8 mouse cellular contexts compared by ENCODE assay signal in the genomic region with DNA sequence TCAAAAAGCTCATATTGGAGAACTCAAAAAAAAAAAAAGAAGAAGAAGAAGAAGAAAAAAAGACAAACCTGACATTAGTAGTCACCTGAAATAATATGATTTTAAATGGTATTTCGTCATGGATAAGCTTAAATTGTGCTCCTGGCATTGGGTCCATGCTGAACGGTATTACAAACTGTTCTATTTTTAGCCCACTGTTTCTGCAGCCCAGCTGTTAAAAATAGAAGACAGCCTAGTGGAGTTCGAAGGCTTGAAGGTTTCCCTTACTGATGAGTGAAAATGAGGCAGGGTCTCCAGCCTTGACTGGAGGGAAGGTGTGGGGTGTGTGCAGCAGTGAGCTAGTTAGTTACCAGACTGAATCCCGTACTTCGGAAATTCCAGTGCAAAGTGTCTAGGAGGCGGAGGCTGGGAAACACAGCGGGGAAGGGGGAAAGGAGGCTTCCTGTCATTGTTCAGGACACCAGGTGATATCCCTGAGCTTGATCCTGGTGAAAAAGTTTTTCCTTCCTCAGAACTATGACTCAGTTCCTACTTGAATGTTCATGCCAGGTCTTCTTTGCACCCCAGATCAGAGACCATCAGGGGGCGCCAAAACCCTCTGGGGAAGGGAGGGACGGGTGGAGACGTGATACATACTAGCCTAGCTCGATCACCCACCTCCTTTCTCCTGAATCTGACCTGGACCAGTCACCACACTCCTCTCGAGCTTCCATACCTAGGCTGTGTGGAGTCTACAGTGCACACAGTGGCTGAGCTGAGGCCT.
DNase-seq lines count a peak whose midpoint lies in the region; ATAC-seq and TF ChIP-seq lines count a peak whose summit lies in the region.

No protein-coding gene starts in this region.

- H3K27ac ChIP-seq in cerebellum, adult 2 months (ENCODE audit: insufficient read depth, low read length), result no peak overlapping the region
- H3K27ac ChIP-seq in forebrain, postnatal 0 days (ENCODE audit: low read depth, low read length), result 0 out of 2 replicates have a peak overlapping the region, but pooled peaks have one; percentile 9
- no peak overlapping the region for H3K27ac ChIP-seq in testis, adult 2 months (ENCODE audit: control insufficient read depth, insufficient read depth, low read depth, low read length)

- TF ChIP-seq POLR2A in cerebellum, adult 2 months (IDR thresholded peaks at IDR 0.05; ENCODE audit: borderline replicate concordance, insufficient read depth, low read length), result no peak
- no peak for TF ChIP-seq POLR2A in testis, adult 2 months (IDR thresholded peaks at IDR 0.05; ENCODE audit: control insufficient read depth, low read depth, low read length)

- H3K4me2 ChIP-seq in forebrain, postnatal 0 days (ENCODE audit: low read depth), result no peak overlapping the region

- H3K4me1 ChIP-seq in cerebellum, adult 2 months (ENCODE audit: control insufficient read depth, insufficient read depth, low read length), result no peaks in the 10 kb centered on the region
- peaks cover 7% of the 10 kb centered on the region; the same call in 1 of the 2 replicates for H3K4me1 ChIP-seq in forebrain, postnatal 0 days (ENCODE audit: insufficient read depth)
- H3K4me1 ChIP-seq in testis, adult 2 months (ENCODE audit: control insufficient read depth, insufficient read depth, low read length), result no peaks in the 10 kb centered on the region

- H3K9ac ChIP-seq in forebrain, postnatal 0 days, result no peak overlapping the region

- no peak overlapping the region for H3K4me3 ChIP-seq in cerebellum, adult 2 months (replicated peaks; ENCODE audit: insufficient read depth, low read depth, low read length)
- H3K4me3 ChIP-seq in forebrain, postnatal 0 days (ENCODE audit: low read depth, low read length), result no peak overlapping the region
- no peak overlapping the region for H3K4me3 ChIP-seq in testis, adult 2 months (ENCODE audit: control insufficient read depth, low read depth, low read length)

- DNase-seq in cerebellum, adult 2 months, result peak; percentile 12 to 16
- DNase-seq in cerebellum, adult 11 months, result no peak
- peak; percentile 62 for DNase-seq in adrenal gland, adult 8-10 months
- DNase-seq in forebrain, postnatal 0 days, result peak; percentile 6
- peak; percentile 42 for DNase-seq in left cerebral cortex, postnatal 4 days
- DNase-seq in naive thymus-derived CD4-positive, alpha-beta T cell, adult 2 months (ENCODE audit: low read depth), result peak; percentile 65

- no peaks in the 10 kb centered on the region for H3K36me3 ChIP-seq in forebrain, postnatal 0 days (ENCODE audit: insufficient read depth)
- no peaks in the 10 kb centered on the region for H3K36me3 ChIP-seq in testis, adult 2 months (ENCODE audit: control insufficient read depth, insufficient read depth, low read length)

- no peaks in the 10 kb centered on the region for H3K9me3 ChIP-seq in forebrain, postnatal 0 days (ENCODE audit: low read length)

- ATAC-seq in forebrain, postnatal 0 days, result no peak
- ATAC-seq in hematopoietic stem cell, adult 5-6 weeks (replicated peaks in 1 of 2; ENCODE audit: insufficient read depth in 1 of 2, low FRiP score in 2 of 2, low TSS enrichment in 1 of 2, low read depth in 1 of 2, poor library complexity in 2 of 2, severe bottlenecking in 2 of 2), result peak; percentile 72 to 80

- peak; percentile 42; the same call in 1 of the 2 replicates for TF ChIP-seq CTCF in cerebellum, adult 2 months (IDR thresholded peaks at IDR 0.05; ENCODE audit: borderline replicate concordance, insufficient read depth, low read depth, low read length)
- peak; percentile 55 for TF ChIP-seq CTCF in forebrain, postnatal 0 days (IDR thresholded peaks at IDR 0.05; ENCODE audit: low read depth)
- peak; percentile 48; the same call in 1 of the 2 replicates for TF ChIP-seq CTCF in testis, adult 2 months (IDR thresholded peaks at IDR 0.05; ENCODE audit: control insufficient read depth, insufficient read depth, insufficient replicate concordance, low read depth, low read length)

- no peaks in the 10 kb centered on the region for H3K27me3 ChIP-seq in cerebellum, adult 2 months (ENCODE audit: control insufficient read depth, insufficient read depth, low read length)
- no peaks in the 10 kb centered on the region for H3K27me3 ChIP-seq in forebrain, postnatal 0 days (ENCODE audit: insufficient read depth, low read length)
- no peaks in the 10 kb centered on the region for H3K27me3 ChIP-seq in testis, adult 2 months (ENCODE audit: control insufficient read depth, insufficient read depth, low read length)

- 34% methylated on average over 12 of the region's 12 CpGs for WGBS in cerebellum, adult 2 months
- WGBS in forebrain, postnatal 0 days, result 37% methylated on average over 12 of the region's 12 CpGs

- intact Hi-C loops in left cerebral cortex, postnatal 4 days (cut with DNase I), result no loop called here
